In genomic region chr2:126663481-126663880, GRCm38 (mm10) we compare ENCODE assay signal across 9 mouse cellular contexts. TPM values are rescaled to one million over a fixed set of nuclear protein-coding genes. Genes with fewer than 3 reads are reported as not detected.
DNase-seq lines count a peak whose midpoint lies in the region; ATAC-seq and TF ChIP-seq lines count a peak whose summit lies in the region.
"Had no signal": no experiment of that assay in that cellular context is flagged by ENCODE, and none has a peak within 500 bp of the region (broad histone marks: within the 10 kb centered on the region; RNA-seq: fewer than 3 reads in every experiment).

No protein-coding gene starts in this region.

- H3K27me3 ChIP-seq in kidney, postnatal 0 days (ENCODE audit: insufficient read depth, low read length), result no peaks in the 10 kb centered on the region
- no peaks in the 10 kb centered on the region for H3K27me3 ChIP-seq in Patski
- H3K27me3 ChIP-seq: megakaryocyte, embryonic 14.5 days had no signal

- no peaks in the 10 kb centered on the region for H3K9me3 ChIP-seq in kidney, postnatal 0 days (replicated peaks; ENCODE audit: low read length)
- H3K9me3 ChIP-seq: megakaryocyte, embryonic 14.5 days had no signal

- no peak overlapping the region for H3K4me2 ChIP-seq in kidney, postnatal 0 days (ENCODE audit: low read length)

- no peak for TF ChIP-seq POLR2A in lung, adult 2 months (IDR thresholded peaks at IDR 0.05; ENCODE audit: borderline replicate concordance, extremely low read depth, low read depth, low read length)

- in situ Hi-C loops in Patski (cut with MboI; ENCODE audit: low pct_unique_long_range_greater_than_20kb), result no loop called here

- TF ChIP-seq CTCF in kidney, postnatal 0 days (IDR thresholded peaks at IDR 0.05; ENCODE audit: low read depth), result peak; percentile 81
- TF ChIP-seq CTCF in Patski (IDR thresholded peaks at IDR 0.05), result peak; percentile 59
- TF ChIP-seq CTCF in lung, adult 2 months (IDR thresholded peaks at IDR 0.05; ENCODE audit: insufficient read depth, low read length), result peak; percentile 25; the same call in 1 of the 2 replicates

- H3K36me3 ChIP-seq in kidney, postnatal 0 days (ENCODE audit: insufficient read depth, low read length), result no peaks in the 10 kb centered on the region

- peak; percentile 52 for DNase-seq in adrenal gland, postnatal 14 days
- no peak for DNase-seq in adrenal gland, adult 8-10 months
- DNase-seq in kidney, postnatal 0 days (ENCODE audit: low spot score), result peak; percentile 83
- no peak for DNase-seq in kidney, adult 11 months
- DNase-seq in Patski (ENCODE audit: low read depth, low spot score), result no peak
- no peak for DNase-seq in lung, adult 2 months
- peak; percentile 10 for DNase-seq in thymus, postnatal 25 days
- no peak for DNase-seq in layer of hippocampus, adult 9-10 months (ENCODE audit: low spot score)

- H3K9ac ChIP-seq in kidney, postnatal 0 days (ENCODE audit: low read depth, low read length), result no peak overlapping the region

- H3K4me3 ChIP-seq in kidney, postnatal 0 days (replicated peaks; ENCODE audit: low read depth, low read length), result no peak overlapping the region
- H3K4me3 ChIP-seq in lung, adult 2 months (replicated peaks; ENCODE audit: extremely low read depth, low read depth, low read length), result no peak overlapping the region
- H3K4me3 ChIP-seq: megakaryocyte, embryonic 14.5 days had no signal

- WGBS in kidney, postnatal 0 days, result 50% methylated on average over 4 of the region's 4 CpGs
- 32% methylated on average over 4 of the region's 4 CpGs for WGBS in lung, adult 2 months

- CTCF ChIA-PET in Patski (lab: Charles Lee), result interaction anchor here (0.6 to 1.4 kb wide), 5 partner anchors 15 to 69 kb away, joined by 3 to 6 read pairs (median 3); no protein-coding TSS in a partner anchor

- H3K27ac ChIP-seq in kidney, postnatal 0 days, result no peak overlapping the region

- POLR2A ChIA-PET in Patski (lab: Charles Lee), result no interaction called here

- no peak for ATAC-seq in kidney, postnatal 0 days (replicated peaks; ENCODE audit: low FRiP score, low read depth)
- no peak for ATAC-seq in Patski

- no peaks in the 10 kb centered on the region for H3K4me1 ChIP-seq in kidney, postnatal 0 days (replicated peaks; ENCODE audit: insufficient read depth, low read length)
- H3K4me1 ChIP-seq in lung, adult 2 months (ENCODE audit: control insufficient read depth, insufficient read depth, low read length), result no peaks in the 10 kb centered on the region

RNA-seq across cellular contexts. Expression of gene Gabpb1, which starts 12.7 kb away (rescaled TPM):
- 18.7 and 19.9 TPM in 2 replicates for total RNA-seq in adrenal gland, postnatal 14 days (2021)
- total RNA-seq in adrenal gland, adult 8-10 months (2022), result 10 to 100 TPM; 16.4 to 21.1 (median 18.6) TPM
- 36.7 and 40.7 TPM in 2 replicates for polyA plus RNA-seq in kidney, postnatal 0 days (2015; fragmentation: Nextera tagmentation; extraction: Ambion mirVana)
- 21.9 TPM for polyA plus RNA-seq in Patski (2021)
- polyA plus RNA-seq in lung, adult 2 months (2012; rRNA removed), result 7.1 and 11.6 TPM in 2 replicates

RNA-seq across cellular contexts. Expression of gene Usp8, which starts 43.6 kb away (rescaled TPM):
- total RNA-seq in adrenal gland, postnatal 14 days (2021), result 65.5 and 69.2 TPM in 2 replicates
- 10 to 100 TPM; 67.9 to 76.5 (median 75.1) TPM for total RNA-seq in adrenal gland, adult 8-10 months (2022)
- polyA plus RNA-seq in kidney, postnatal 0 days (2015; fragmentation: Nextera tagmentation; extraction: Ambion mirVana), result 35.7 and 42.1 TPM in 2 replicates
- 73.8 TPM for polyA plus RNA-seq in Patski (2021)
- polyA plus RNA-seq in lung, adult 2 months (2012; rRNA removed), result 22.9 and 23.9 TPM in 2 replicates

RNA-seq across cellular contexts. Expression of gene Hdc, which starts 44.4 kb away (rescaled TPM):
- 11.8 and 14.9 TPM in 2 replicates for total RNA-seq in adrenal gland, postnatal 14 days (2021)
- total RNA-seq in adrenal gland, adult 8-10 months (2022), result 10 to 100 TPM in 2 of 4 experiments, 1 to 10 TPM in 2; 4.6 to 26.8 (median 8.9) TPM
- 223 and 250 TPM in 2 replicates for polyA plus RNA-seq in kidney, postnatal 0 days (2015; fragmentation: Nextera tagmentation; extraction: Ambion mirVana)
- polyA plus RNA-seq in Patski (2021), result 0.12 TPM
- polyA plus RNA-seq in lung, adult 2 months (2012; rRNA removed), result 59.1 and 75.3 TPM in 2 replicates

Comparison
In these comparisons a context has a peak if more than half of its experiments do, and no peak if none do; other contexts are left out.
1. DNase-seq: peak in adrenal gland, postnatal 14 days (single experiment), kidney, postnatal 0 days (single experiment) and thymus, postnatal 25 days (single experiment); none in adrenal gland, adult 8-10 months (single experiment), kidney, adult 11 months (single experiment), Patski (single experiment), lung, adult 2 months (single experiment) and layer of hippocampus, adult 9-10 months (single experiment).
2. CTCF ChIP-seq: peak in every context shown above with its lines; median percentile 81 in kidney, postnatal 0 days; 59 in Patski; 25 in lung, adult 2 months.
3. RNA of gene Hdc, which starts 44.4 kb away (polyA plus RNA-seq): 223 to 250 TPM in kidney, postnatal 0 days and 59.1 to 75.3 TPM in lung, adult 2 months; 0.12 TPM in Patski (single experiment); every median in the first group is over 10 times any median in the second.